Mouse (Mus musculus) forebrain, embryonic 15.5 days (tissue): ENCODE measurements around the gene Gzmb. TPM values are rescaled to one million over a fixed set of nuclear protein-coding genes. Genes with fewer than 3 reads are reported as not detected.
"Not testable (repeated sequence)": the region's sequence is repeated elsewhere in the genome, so short reads cannot be mapped to it uniquely, and the experiment has no call there.

ENCODE experiments used
- ATAC-seq: fragments of 200-750 bp; cut with Nextera tagmentation; replicated peaks from 2 replicates; pipeline ENCODE4 v1.8.0; 2017; ENCODE audit warnings: mild to moderate bottlenecking, moderate TSS enrichment, moderate library complexity
- H3K27ac ChIP-seq: fragments of 300-500 bp; sonication (generic); replicated peaks from 2 replicates; pipeline ENCODE4 v1.5.1; 2015; ENCODE audit warnings: mild to moderate bottlenecking, inconsistent platforms
- H3K27me3 ChIP-seq: fragments of 300-500 bp; sonication (generic); 2 replicates; pipeline ENCODE4 v1.6.1; 2015; ENCODE audit warnings: inconsistent platforms
- H3K36me3 ChIP-seq: fragments of 300-500 bp; sonication (generic); 2 replicates; pipeline ENCODE4 v1.6.1; 2015; ENCODE audit warnings: mild to moderate bottlenecking, inconsistent platforms
- H3K4me1 ChIP-seq: fragments of 300-500 bp; sonication (generic); 2 replicates; pipeline ENCODE4 v1.6.1; 2015; ENCODE audit warnings: inconsistent platforms
- H3K4me2 ChIP-seq: fragments of 300-500 bp; sonication (generic); replicated peaks from 2 replicates; pipeline ENCODE4 v1.6.1; 2015; ENCODE audit warnings: mild to moderate bottlenecking, inconsistent platforms
- H3K4me3 ChIP-seq: fragments of 300-500 bp; sonication (generic); 2 replicates; pipeline ENCODE4 v1.5.1; 2015; ENCODE audit warnings: mild to moderate bottlenecking, inconsistent platforms
- H3K9ac ChIP-seq: fragments of 300-500 bp; sonication (generic); replicated peaks from 2 replicates; pipeline ENCODE4 v1.6.1; 2015; ENCODE audit warnings: mild to moderate bottlenecking, inconsistent platforms
- H3K9me3 ChIP-seq: fragments of 300-500 bp; sonication (generic); 2 replicates; pipeline ENCODE4 v1.6.1; 2016; ENCODE audit warnings: inconsistent platforms
- WGBS: fragments of 180-500 bp; shearing (Covaris S2); methylation state at CpG from one replicate; pipeline ENCODE4 v1.1.7; 2015; ENCODE audit warnings: mixed read lengths; 5-methylcytosine and 5-hydroxymethylcytosine counted together
- polyA plus RNA-seq: library from polyadenylated mRNA; unstranded; fragments of >200 nt; fragmentation: Nextera tagmentation; extraction: Ambion mirVana; gene quantifications from 2 replicates; pipeline ENCODE4 v1.2.1, GENCODE M21; 2015

The Gzmb gene
- polyA plus RNA-seq: not detected in 2 replicates

DNA sequence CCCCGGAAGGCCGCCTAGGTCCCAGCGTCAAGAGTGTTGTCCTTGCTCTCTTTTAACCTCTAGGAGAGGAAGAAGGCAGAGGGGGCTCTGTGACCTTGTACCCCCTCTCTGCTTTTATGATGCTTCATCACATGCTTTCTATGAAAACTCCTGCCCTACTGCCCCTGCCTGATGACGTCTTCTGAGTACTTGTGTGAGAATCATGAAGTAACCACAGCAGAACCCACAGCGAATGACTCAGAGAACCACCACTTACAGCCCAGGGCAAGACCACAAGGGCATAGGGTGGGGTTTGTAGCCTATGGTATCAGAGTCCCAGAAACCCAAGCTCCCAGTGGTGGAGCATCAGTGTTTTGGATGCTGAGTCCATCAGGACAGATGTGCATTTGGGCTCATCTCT, at the start of gene Gzmb:
Gene Gzmb, minus strand, starts transcription at position 108 of the 400 bp plus-strand sequence.
- no peak within 1 kb of the TSS for H3K27ac ChIP-seq
- H3K27me3 ChIP-seq: no peaks in the 10 kb centered on the region
- no peaks in the 10 kb centered on the region for H3K4me1 ChIP-seq
- 93% methylated on average over 5 of the region's 5 CpGs for WGBS
- ATAC-seq: no peak
- no peak within 1 kb of the TSS for H3K4me3 ChIP-seq
- H3K9ac ChIP-seq: no peak within 1 kb of the TSS
- no peaks in the 10 kb centered on the region for H3K9me3 ChIP-seq
- H3K4me2 ChIP-seq: no peak within 1 kb of the TSS
- no peaks in the 10 kb centered on the region for H3K36me3 ChIP-seq

DNA sequence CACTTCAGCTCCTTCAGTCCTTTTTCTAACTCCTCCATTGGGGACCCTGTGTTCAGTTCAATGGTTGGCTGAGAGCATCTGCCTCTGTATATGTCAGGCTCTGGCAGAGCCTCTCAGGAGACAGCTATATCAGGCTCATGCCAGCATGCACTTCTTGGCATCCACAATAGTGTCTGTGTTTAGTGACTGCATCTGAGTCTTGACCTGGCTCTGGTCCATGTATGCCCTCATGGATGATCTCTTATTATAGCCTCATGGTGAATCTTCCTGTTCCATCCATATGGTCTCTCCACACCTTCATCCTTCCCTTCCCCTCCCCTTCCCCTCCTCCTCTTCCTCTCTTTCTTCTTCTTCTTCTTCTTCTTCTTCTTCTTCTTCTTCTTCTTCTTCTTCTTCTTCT, 49.7 kb upstream of the Gzmb start:
- ATAC-seq, H3K27me3 ChIP-seq, H3K4me3 ChIP-seq, H3K9ac ChIP-seq, H3K4me1 ChIP-seq, H3K27ac ChIP-seq, H3K9me3 ChIP-seq, H3K4me2 ChIP-seq, H3K36me3 ChIP-seq: not testable (repeated sequence)

DNA sequence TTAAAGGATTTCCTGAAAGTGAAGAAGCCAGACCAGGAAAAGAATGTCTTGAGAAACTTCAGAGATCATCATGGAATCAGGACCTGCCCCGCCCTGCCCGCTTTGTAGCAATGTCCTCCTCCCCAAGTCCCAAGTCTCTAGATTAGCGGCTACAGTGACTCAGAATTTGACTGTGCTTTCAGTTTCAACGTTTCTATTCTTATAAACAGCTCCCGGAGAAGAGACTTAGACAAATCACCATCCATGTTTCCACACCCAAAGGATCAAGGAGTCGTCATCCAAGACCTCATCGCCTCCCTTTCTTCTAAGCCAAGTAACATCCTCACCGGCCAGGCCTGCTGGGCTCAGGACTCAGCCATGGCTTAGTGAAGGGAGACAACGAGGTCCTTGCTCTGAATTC, 48.2 kb upstream of the Gzmb start:
- no peak overlapping the region for H3K27ac ChIP-seq
- no peak overlapping the region for H3K4me3 ChIP-seq
- no peaks in the 10 kb centered on the region for H3K4me1 ChIP-seq
- no peak overlapping the region for H3K4me2 ChIP-seq
- H3K27me3 ChIP-seq: no peaks in the 10 kb centered on the region
- no peaks in the 10 kb centered on the region for H3K9me3 ChIP-seq
- H3K36me3 ChIP-seq: no peaks in the 10 kb centered on the region
- ATAC-seq: no peak
- WGBS: 85% methylated on average over 9 of the region's 9 CpGs
- H3K9ac ChIP-seq: no peak overlapping the region

DNA sequence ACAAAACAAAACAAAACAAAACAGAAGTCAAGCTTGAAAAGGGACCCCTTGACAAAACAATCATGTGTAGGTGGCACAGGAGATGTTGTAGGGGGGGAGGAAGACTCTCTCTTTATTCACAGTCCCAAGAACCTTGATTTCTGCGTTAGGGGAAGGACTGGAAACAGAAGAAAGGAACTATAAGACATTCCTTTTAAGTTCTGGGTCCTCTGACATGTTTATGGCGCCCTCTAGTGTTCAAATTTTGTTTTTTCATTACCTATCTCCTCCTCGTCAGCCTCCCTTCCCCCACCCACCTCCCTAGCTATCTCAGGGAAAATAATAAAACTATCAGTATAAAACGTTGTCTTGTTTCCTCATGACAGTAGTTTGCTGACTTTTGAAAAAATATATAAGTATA, 42.1 kb upstream of the Gzmb start:
- Histone ChIP-seq H3K27me3 (no peaks in the 10 kb centered on the region), H3K4me3 (no peak overlapping the region), H3K27ac (no peak overlapping the region), H3K9me3 (no peaks in the 10 kb centered on the region), H3K4me1 (no peaks in the 10 kb centered on the region), H3K4me2 (no peak overlapping the region), H3K9ac (no peak overlapping the region), H3K36me3 (no peaks in the 10 kb centered on the region)
- ATAC-seq: no peak; the same call in 1 of the 2 replicates
- WGBS: 0% methylated on average over 4 of the region's 4 CpGs

DNA sequence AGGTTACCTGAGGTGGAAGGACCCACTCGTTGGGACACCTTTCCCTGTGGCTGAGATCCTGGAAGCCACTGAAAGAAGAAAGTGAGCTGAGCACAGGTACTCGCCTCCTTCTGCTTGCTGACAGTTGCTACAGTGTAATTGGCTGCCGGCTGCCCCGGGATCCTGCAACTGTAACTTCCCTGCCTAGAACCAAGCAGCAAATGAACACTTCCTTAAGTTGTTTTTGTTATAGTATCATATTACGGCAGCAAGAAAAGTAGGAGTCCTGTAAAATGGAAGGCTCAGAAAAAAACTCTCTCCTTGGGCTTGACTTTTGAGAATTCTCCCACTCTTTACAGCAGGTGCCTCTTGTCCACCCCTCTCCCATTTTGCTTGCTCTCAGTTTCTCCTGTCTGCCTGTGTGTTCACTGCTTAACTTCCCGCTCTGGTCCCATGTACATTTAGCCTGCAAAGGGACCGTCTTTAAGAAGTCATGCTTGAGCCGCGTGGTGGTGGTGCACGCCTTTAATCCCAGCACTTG, 41.5 kb upstream of the Gzmb start:
- H3K4me3 ChIP-seq: no peak overlapping the region
- no peak for ATAC-seq
- no peaks in the 10 kb centered on the region for H3K4me1 ChIP-seq
- no peaks in the 10 kb centered on the region for H3K9me3 ChIP-seq
- 77% methylated on average over 10 of the region's 10 CpGs for WGBS
- no peak overlapping the region for H3K4me2 ChIP-seq
- H3K27ac ChIP-seq: no peak overlapping the region
- no peaks in the 10 kb centered on the region for H3K36me3 ChIP-seq
- no peaks in the 10 kb centered on the region for H3K27me3 ChIP-seq
- no peak overlapping the region for H3K9ac ChIP-seq

DNA sequence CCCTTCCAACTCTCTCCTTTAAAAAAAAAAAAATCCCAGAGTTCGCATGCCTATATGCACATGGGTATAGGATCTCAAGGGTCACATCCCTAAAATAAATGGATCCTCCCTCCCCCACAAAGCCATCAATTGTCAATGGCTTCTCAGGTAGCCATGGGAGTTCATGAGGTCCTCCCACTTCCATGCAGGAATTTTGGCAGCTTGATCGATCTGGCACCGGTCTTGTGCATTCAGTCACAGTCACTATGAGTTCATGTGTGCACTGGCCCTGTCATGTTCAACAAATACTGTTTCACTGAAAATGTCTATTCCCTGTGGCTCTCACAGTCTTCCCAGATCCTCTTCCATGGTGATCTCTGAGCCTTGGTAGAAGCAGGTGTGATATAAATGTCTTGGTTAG, 40.0 kb upstream of the Gzmb start:
- H3K36me3 ChIP-seq: no peaks in the 10 kb centered on the region
- H3K9me3 ChIP-seq: no peaks in the 10 kb centered on the region
- WGBS: 97% methylated on average over 3 of the region's 3 CpGs
- no peak overlapping the region for H3K9ac ChIP-seq
- no peak overlapping the region for H3K27ac ChIP-seq
- H3K27me3 ChIP-seq: no peaks in the 10 kb centered on the region
- no peaks in the 10 kb centered on the region for H3K4me1 ChIP-seq
- H3K4me2 ChIP-seq: no peak overlapping the region
- no peak for ATAC-seq
- H3K4me3 ChIP-seq: no peak overlapping the region

DNA sequence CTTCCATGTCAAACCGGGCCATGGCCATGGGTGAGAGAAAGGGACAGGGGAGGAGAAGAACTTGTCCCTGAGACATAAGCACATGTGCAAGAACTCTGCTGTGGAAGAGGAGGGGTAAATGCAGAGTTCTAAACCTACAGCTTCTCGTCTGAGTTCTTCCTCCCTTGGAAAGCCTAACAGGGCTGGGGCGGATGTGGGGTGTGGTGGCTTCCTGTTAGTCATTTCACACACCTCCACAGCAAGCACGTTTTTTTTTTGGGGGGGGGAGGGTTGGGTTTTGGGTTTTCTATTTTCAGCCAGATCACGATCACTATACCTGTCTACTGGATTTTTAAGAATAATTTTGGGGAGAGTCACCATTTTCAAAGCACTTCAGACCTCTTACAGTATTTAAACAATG, 34.7 kb upstream of the Gzmb start:
- H3K4me3 ChIP-seq: no peak overlapping the region
- no peaks in the 10 kb centered on the region for H3K36me3 ChIP-seq
- ATAC-seq: no peak
- H3K27ac ChIP-seq: no peak overlapping the region
- no peaks in the 10 kb centered on the region for H3K4me1 ChIP-seq
- WGBS: 77% methylated on average over 5 of the region's 5 CpGs
- H3K4me2 ChIP-seq: no peak overlapping the region
- H3K9me3 ChIP-seq: no peaks in the 10 kb centered on the region
- no peak overlapping the region for H3K9ac ChIP-seq
- H3K27me3 ChIP-seq: no peaks in the 10 kb centered on the region

DNA sequence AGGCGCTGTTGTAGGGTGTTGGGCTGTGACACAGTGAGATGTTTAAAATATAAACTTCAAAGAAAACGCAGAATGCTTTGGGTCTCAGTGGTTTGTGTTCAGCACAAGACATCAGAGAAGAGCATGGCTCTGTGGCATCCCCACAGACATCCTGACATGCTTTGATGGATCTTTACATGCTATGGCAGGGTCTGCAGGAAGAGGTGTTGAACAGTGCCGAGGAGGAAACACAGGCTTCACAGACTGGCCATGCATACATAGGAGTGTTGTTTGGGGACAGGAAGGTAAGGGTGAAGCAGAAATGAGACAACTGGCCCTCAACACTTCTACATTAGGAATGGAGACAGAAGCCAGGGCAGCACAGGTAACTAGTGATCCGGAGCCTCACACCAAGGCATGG, 34.0 kb upstream of the Gzmb start:
- Histone ChIP-seq H3K4me3 (no peak overlapping the region), H3K27me3 (no peaks in the 10 kb centered on the region), H3K9me3 (no peaks in the 10 kb centered on the region), H3K4me2 (no peak overlapping the region), H3K9ac (no peak overlapping the region), H3K36me3 (no peaks in the 10 kb centered on the region), H3K4me1 (no peaks in the 10 kb centered on the region), H3K27ac (no peak overlapping the region)
- WGBS: 91% methylated on average over 4 of the region's 4 CpGs
- ATAC-seq: no peak

DNA sequence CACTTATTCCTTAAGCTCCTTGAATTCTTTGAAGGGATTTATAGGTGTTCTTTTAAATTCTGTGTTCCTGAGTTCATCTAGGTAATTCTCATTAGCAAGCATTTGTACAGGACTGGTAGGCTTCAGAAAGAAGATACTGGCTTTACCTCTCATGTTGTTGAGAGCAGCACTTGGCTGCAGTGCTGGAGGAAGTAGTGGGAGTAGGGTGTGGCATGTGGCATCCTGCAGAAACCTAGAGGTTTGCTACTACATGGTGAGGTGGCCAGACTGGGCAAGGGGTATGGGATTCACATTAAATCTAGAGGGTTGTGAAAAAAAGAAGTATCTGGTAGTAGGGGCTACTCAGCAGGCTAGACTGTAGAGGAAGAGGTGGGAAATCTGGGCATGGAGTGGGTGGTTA, 31.1 kb upstream of the Gzmb start:
- H3K27me3 ChIP-seq: no peaks in the 10 kb centered on the region
- H3K4me3 ChIP-seq: no peak overlapping the region
- no peaks in the 10 kb centered on the region for H3K4me1 ChIP-seq
- H3K9ac ChIP-seq: no peak overlapping the region
- H3K4me2 ChIP-seq: no peak overlapping the region
- no peaks in the 10 kb centered on the region for H3K36me3 ChIP-seq
- no peak overlapping the region for H3K27ac ChIP-seq
- no peak for ATAC-seq
- H3K9me3 ChIP-seq: no peaks in the 10 kb centered on the region

DNA sequence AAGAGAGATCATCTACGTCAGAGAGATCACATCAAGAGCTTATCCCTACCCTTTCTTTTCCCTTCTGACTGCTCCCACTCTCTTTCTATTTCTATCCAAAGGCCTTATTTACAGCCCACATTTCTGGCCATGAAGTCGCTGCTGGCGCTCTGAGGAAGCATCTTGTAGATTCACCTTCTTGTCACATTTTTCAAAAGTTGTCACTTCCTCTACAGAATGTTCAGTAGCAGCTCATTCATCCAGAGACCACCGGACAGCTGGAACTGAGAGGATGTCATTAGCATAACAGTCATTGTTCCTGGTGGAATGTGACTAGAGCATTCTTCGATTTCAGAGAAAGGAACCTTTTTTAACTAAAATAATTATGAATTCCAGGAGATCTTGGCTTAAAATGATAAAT, 26.6 kb upstream of the Gzmb start:
- no peaks in the 10 kb centered on the region for H3K4me1 ChIP-seq
- ATAC-seq: no peak
- no peak overlapping the region for H3K9ac ChIP-seq
- no peak overlapping the region for H3K4me3 ChIP-seq
- H3K4me2 ChIP-seq: no peak overlapping the region
- H3K9me3 ChIP-seq: no peaks in the 10 kb centered on the region
- H3K27me3 ChIP-seq: no peaks in the 10 kb centered on the region
- H3K36me3 ChIP-seq: no peaks in the 10 kb centered on the region
- no peak overlapping the region for H3K27ac ChIP-seq
- 54% methylated on average over 5 of the region's 5 CpGs for WGBS

DNA sequence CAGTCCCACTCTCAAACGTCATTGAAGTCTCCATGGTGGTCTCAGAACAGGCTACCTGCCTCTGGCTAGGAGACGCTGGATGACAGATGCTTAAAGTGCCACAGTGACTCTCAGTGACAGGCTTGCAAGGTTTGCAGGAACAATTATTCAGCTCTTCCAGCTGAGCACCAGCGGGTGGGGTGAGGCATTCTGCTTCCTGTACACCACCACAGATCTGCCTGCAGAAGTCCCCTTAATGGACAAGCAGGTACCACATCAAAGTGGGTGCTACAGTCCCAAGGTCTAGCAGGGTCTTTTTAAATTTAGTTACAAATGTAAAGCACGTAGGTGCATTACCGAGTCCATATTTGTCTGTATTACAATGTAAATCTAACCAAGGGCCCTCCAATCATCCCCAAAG, 25.7 kb upstream of the Gzmb start:
- H3K4me1 ChIP-seq: no peaks in the 10 kb centered on the region
- no peaks in the 10 kb centered on the region for H3K9me3 ChIP-seq
- WGBS: 75% methylated on average over 5 of the region's 5 CpGs
- no peak for ATAC-seq
- no peak overlapping the region for H3K27ac ChIP-seq
- no peak overlapping the region for H3K4me2 ChIP-seq
- no peak overlapping the region for H3K9ac ChIP-seq
- no peaks in the 10 kb centered on the region for H3K27me3 ChIP-seq
- no peak overlapping the region for H3K4me3 ChIP-seq
- H3K36me3 ChIP-seq: no peaks in the 10 kb centered on the region

DNA sequence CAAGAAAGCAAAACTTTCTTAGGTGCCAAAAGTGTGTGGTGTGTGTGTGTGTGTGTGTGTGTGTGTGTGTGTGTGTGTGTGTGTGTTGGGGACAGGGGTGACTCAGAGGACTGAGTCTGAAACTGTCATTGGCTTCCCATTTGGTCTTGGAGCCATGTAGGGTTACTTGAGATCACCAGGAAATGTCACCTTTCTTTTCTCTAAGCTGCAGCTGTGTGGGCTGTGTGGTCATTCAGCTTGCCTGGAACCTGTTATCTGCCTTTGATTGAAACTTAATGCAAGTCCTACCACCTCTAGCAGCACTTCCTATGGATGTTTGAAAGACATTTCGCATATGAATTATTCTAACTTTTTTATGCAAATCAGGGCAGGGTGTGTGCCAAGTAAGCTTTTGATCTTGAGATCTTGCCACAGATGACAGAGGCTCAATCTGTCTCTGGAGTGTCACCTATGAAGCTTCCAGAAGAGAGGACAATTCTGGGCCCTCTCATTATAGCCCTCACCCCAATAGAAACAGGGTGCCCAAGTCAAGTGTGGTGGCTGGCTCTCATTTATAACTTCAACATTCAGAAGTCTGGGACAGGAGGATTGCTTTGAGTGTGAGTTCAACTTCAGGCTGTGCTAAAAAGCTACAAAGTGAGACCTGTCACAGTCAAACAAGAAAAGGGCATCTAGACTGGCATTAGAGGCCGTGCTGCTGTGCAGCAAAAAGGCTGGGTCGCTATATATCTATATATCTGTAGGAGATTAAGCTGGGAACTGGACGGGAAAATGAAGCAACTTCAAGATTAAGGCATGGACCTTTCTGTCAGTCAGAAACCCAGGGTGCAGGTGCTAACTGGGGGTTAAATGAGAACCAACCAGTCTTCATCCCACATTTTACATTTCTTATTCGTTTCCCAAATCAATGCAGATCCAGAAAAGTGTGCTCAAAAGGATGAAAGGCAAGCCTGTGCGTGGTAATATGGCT, 22.6 kb upstream of the Gzmb start:
- Histone ChIP-seq H3K27me3 (no peaks in the 10 kb centered on the region), H3K4me3 (no peak overlapping the region), H3K4me1 (no peaks in the 10 kb centered on the region), H3K27ac (no peak overlapping the region), H3K4me2 (no peak overlapping the region), H3K9ac (no peak overlapping the region), H3K9me3 (no peaks in the 10 kb centered on the region), H3K36me3 (no peaks in the 10 kb centered on the region)
- ATAC-seq: no peak
- 86% methylated on average over 6 of the region's 6 CpGs for WGBS

DNA sequence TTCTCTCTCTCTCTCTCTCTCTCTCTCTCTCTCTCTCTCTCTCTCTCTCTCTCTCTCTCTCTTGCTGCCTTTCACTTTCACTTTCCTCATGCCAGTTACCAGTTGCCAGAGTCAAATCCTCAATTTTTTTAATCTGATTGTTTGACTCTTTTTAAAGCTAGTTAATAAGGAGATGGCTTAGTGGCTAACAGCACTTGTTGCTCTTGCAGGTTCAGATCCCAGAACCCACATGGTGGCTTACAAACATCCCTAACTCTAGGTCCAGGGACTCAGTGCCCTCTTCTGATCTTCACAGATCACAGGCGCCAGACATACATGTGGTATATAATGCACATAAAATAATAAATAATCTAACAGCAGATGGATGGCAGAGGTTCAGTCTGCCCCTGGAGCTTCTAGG, 21.8 kb upstream of the Gzmb start:
- Histone ChIP-seq H3K4me3 (no peak overlapping the region), H3K4me1 (no peaks in the 10 kb centered on the region), H3K4me2 (no peak overlapping the region), H3K9ac (no peak overlapping the region), H3K27me3 (no peaks in the 10 kb centered on the region), H3K9me3 (no peaks in the 10 kb centered on the region), H3K36me3 (no peaks in the 10 kb centered on the region), H3K27ac (no peak overlapping the region)
- ATAC-seq: no peak
- WGBS: 94% methylated on average over 1 of the region's 1 CpGs
